Mouse (Mus musculus) embryonic fibroblast, embryonic 13.5 days (primary cell): ENCODE results near the gene Nadk2.

ENCODE experiments used
- CTCF ChIP-seq: IDR thresholded peaks from 2 replicates; pipeline ENCODE4 v1.5.1; 2011; ENCODE audit warnings: mild to moderate bottlenecking, control low read depth, low read length, moderate library complexity, borderline replicate concordance; ENCODE audit not compliant: insufficient read depth
- POLR2A ChIP-seq: IDR thresholded peaks from 2 replicates; pipeline ENCODE4 v1.6.1; 2011; ENCODE audit warnings: low read depth, mild to moderate bottlenecking, control low read depth, low read length, moderate library complexity

DNA sequence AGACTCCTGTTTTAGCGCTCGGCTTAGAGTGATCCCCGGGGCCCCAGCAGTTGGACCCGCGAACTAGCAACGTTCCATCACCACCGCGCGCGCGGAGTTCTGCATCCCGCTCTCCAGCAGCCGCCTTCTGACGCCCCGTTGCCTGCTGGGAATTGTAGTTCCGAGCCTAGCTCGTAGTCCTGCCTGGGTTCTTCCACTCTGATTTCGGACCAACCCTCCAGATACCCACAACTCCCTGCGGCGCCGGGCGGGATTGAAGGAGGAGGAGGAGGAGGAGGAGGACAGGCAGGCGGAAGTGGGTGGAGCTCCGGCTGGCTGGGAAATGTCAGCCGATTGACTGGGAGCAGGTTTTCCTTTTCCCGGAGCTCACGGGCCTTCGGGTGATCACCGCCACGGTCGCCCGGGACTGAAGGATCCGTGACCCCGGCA is 69.2 kb downstream of the Nadk2 start, which contains the start of gene Lmbrd2:
- peak; percentile 79 for TF ChIP-seq POLR2A
- no peak for TF ChIP-seq CTCF
